Mouse (Mus musculus): Measurements from ENCODE around the gene Eif3k. TPM values are rescaled to one million over a fixed set of nuclear protein-coding genes. Genes with fewer than 3 reads are reported as not detected.

Gene Eif3k
- polyA plus RNA-seq, 1 experiment from 2014 or later: 316 TPM

- Histone ChIP-seq H3K4me3 (ENCODE audit: low read depth, low read length) (peak overlapping the region; percentile 32), H3K4me2 (ENCODE audit: low read depth, low read length) (peak overlapping the region; percentile 53), H3K9me3 (ENCODE audit: control insufficient read depth, low read length) (no peaks in the 10 kb centered on the region), H3K36me3 (ENCODE audit: control insufficient read depth, insufficient read depth, low read length) (no peaks in the 10 kb centered on the region), H3K27me3 (ENCODE audit: control insufficient read depth, insufficient read depth, low read length) (peaks cover 25% of the 10 kb centered on the region), H3K27ac (ENCODE audit: low read depth, low read length) (no peak overlapping the region), H3K4me1 (ENCODE audit: control insufficient read depth, insufficient read depth, low read length) (no peaks in the 10 kb centered on the region), H3K9ac (replicated peaks; ENCODE audit: low read depth, low read length) (0 out of 2 replicates have a peak overlapping the region, but pooled peaks have one; percentile 28)
- ATAC-seq (ENCODE audit: low read depth): no peak
- WGBS: 4% methylated on average over 86 of the region's 88 CpGs
These were observed 38.0 kb upstream of the Eif3k start for GRCm38 (mm10) chr7:29019447-29020220.

GRCm38 (mm10) chr7:29017222-29017621 is 35.6 kb upstream of the Eif3k start:
- Histone ChIP-seq H3K27ac (ENCODE audit: low read depth, low read length) (no peak overlapping the region), H3K4me2 (ENCODE audit: low read depth, low read length) (no peak overlapping the region), H3K4me1 (ENCODE audit: control insufficient read depth, insufficient read depth, low read length) (no peaks in the 10 kb centered on the region), H3K27me3 (ENCODE audit: control insufficient read depth, insufficient read depth, low read length) (peaks cover 25% of the 10 kb centered on the region), H3K9ac (replicated peaks; ENCODE audit: low read depth, low read length) (no peak overlapping the region), H3K9me3 (ENCODE audit: control insufficient read depth, low read length) (no peaks in the 10 kb centered on the region), H3K4me3 (ENCODE audit: low read depth, low read length) (no peak overlapping the region), H3K36me3 (ENCODE audit: control insufficient read depth, insufficient read depth, low read length) (no peaks in the 10 kb centered on the region)
- WGBS: 89% methylated on average over 7 of the region's 7 CpGs
- no peak for ATAC-seq (ENCODE audit: low read depth)

GRCm38 (mm10) chr7:29016440-29016839 is 34.8 kb upstream of the Eif3k start:
- no peak overlapping the region for H3K9ac ChIP-seq (replicated peaks; ENCODE audit: low read depth, low read length)
- peaks cover 25% of the 10 kb centered on the region for H3K27me3 ChIP-seq (ENCODE audit: control insufficient read depth, insufficient read depth, low read length)
- no peak overlapping the region for H3K4me2 ChIP-seq (ENCODE audit: low read depth, low read length)
- no peaks in the 10 kb centered on the region for H3K9me3 ChIP-seq (ENCODE audit: control insufficient read depth, low read length)
- no peaks in the 10 kb centered on the region for H3K4me1 ChIP-seq (ENCODE audit: control insufficient read depth, insufficient read depth, low read length)
- no peak overlapping the region for H3K4me3 ChIP-seq (ENCODE audit: low read depth, low read length)
- 85% methylated on average over 7 of the region's 7 CpGs for WGBS
- H3K36me3 ChIP-seq (ENCODE audit: control insufficient read depth, insufficient read depth, low read length): no peaks in the 10 kb centered on the region
- no peak overlapping the region for H3K27ac ChIP-seq (ENCODE audit: low read depth, low read length)
- no peak for ATAC-seq (ENCODE audit: low read depth)

GRCm38 (mm10) chr7:29014984-29015383 is 33.3 kb upstream of the Eif3k start:
- Histone ChIP-seq H3K27ac (ENCODE audit: low read depth, low read length) (no peak overlapping the region), H3K9ac (replicated peaks; ENCODE audit: low read depth, low read length) (no peak overlapping the region), H3K4me2 (ENCODE audit: low read depth, low read length) (no peak overlapping the region), H3K9me3 (ENCODE audit: control insufficient read depth, low read length) (no peaks in the 10 kb centered on the region), H3K4me1 (ENCODE audit: control insufficient read depth, insufficient read depth, low read length) (no peaks in the 10 kb centered on the region), H3K4me3 (ENCODE audit: low read depth, low read length) (no peak overlapping the region), H3K36me3 (ENCODE audit: control insufficient read depth, insufficient read depth, low read length) (no peaks in the 10 kb centered on the region), H3K27me3 (ENCODE audit: control insufficient read depth, insufficient read depth, low read length) (peaks cover 19% of the 10 kb centered on the region)
- 100% methylated on average over 1 of the region's 1 CpGs for WGBS
- no peak for ATAC-seq (ENCODE audit: low read depth)

GRCm38 (mm10) chr7:29008714-29009113 is 27.1 kb upstream of the Eif3k start:
- no peak overlapping the region for H3K4me2 ChIP-seq (ENCODE audit: low read depth, low read length)
- ATAC-seq (ENCODE audit: low read depth): no peak
- H3K36me3 ChIP-seq (ENCODE audit: control insufficient read depth, insufficient read depth, low read length): no peaks in the 10 kb centered on the region
- H3K4me1 ChIP-seq (ENCODE audit: control insufficient read depth, insufficient read depth, low read length): no peaks in the 10 kb centered on the region
- no peak overlapping the region for H3K27ac ChIP-seq (ENCODE audit: low read depth, low read length)
- no peaks in the 10 kb centered on the region for H3K27me3 ChIP-seq (ENCODE audit: control insufficient read depth, insufficient read depth, low read length)
- no peaks in the 10 kb centered on the region for H3K9me3 ChIP-seq (ENCODE audit: control insufficient read depth, low read length)
- no peak overlapping the region for H3K9ac ChIP-seq (replicated peaks; ENCODE audit: low read depth, low read length)
- WGBS: 82% methylated on average over 9 of the region's 9 CpGs
- no peak overlapping the region for H3K4me3 ChIP-seq (ENCODE audit: low read depth, low read length)

- Histone ChIP-seq H3K4me2 (ENCODE audit: low read depth, low read length) (no peak overlapping the region), H3K36me3 (ENCODE audit: control insufficient read depth, insufficient read depth, low read length) (no peaks in the 10 kb centered on the region), H3K4me3 (ENCODE audit: low read depth, low read length) (no peak overlapping the region), H3K9ac (replicated peaks; ENCODE audit: low read depth, low read length) (no peak overlapping the region), H3K9me3 (ENCODE audit: control insufficient read depth, low read length) (no peaks in the 10 kb centered on the region), H3K4me1 (ENCODE audit: control insufficient read depth, insufficient read depth, low read length) (no peaks in the 10 kb centered on the region), H3K27me3 (ENCODE audit: control insufficient read depth, insufficient read depth, low read length) (no peaks in the 10 kb centered on the region), H3K27ac (ENCODE audit: low read depth, low read length) (no peak overlapping the region)
- ATAC-seq (ENCODE audit: low read depth): no peak
- 97% methylated on average over 10 of the region's 10 CpGs for WGBS
These were observed 26.5 kb upstream of the Eif3k start for GRCm38 (mm10) chr7:29008171-29008570.

GRCm38 (mm10) chr7:29007224-29008101 is 25.8 kb upstream of the Eif3k start:
- no peak for ATAC-seq (ENCODE audit: low read depth)
- H3K4me2 ChIP-seq (ENCODE audit: low read depth, low read length): no peak overlapping the region
- H3K9ac ChIP-seq (replicated peaks; ENCODE audit: low read depth, low read length): no peak overlapping the region
- no peaks in the 10 kb centered on the region for H3K4me1 ChIP-seq (ENCODE audit: control insufficient read depth, insufficient read depth, low read length)
- no peaks in the 10 kb centered on the region for H3K36me3 ChIP-seq (ENCODE audit: control insufficient read depth, insufficient read depth, low read length)
- no peaks in the 10 kb centered on the region for H3K9me3 ChIP-seq (ENCODE audit: control insufficient read depth, low read length)
- WGBS: 78% methylated on average over 9 of the region's 9 CpGs
- H3K27ac ChIP-seq (ENCODE audit: low read depth, low read length): no peak overlapping the region
- H3K4me3 ChIP-seq (ENCODE audit: low read depth, low read length): no peak overlapping the region
- H3K27me3 ChIP-seq (ENCODE audit: control insufficient read depth, insufficient read depth, low read length): no peaks in the 10 kb centered on the region

- Histone ChIP-seq H3K4me3 (ENCODE audit: low read depth, low read length) (peak overlapping the region; percentile 41), H3K9ac (replicated peaks; ENCODE audit: low read depth, low read length) (peak overlapping the region; percentile 65), H3K27me3 (ENCODE audit: control insufficient read depth, insufficient read depth, low read length) (no peaks in the 10 kb centered on the region), H3K27ac (ENCODE audit: low read depth, low read length) (peak overlapping the region; percentile 60; the same call in 1 of the 2 replicates), H3K36me3 (ENCODE audit: control insufficient read depth, insufficient read depth, low read length) (no peaks in the 10 kb centered on the region), H3K4me2 (ENCODE audit: low read depth, low read length) (peak overlapping the region; percentile 84), H3K4me1 (ENCODE audit: control insufficient read depth, insufficient read depth, low read length) (0 out of 2 replicates have a peak, but pooled peaks cover 3% of the 10 kb centered on the region), H3K9me3 (ENCODE audit: control insufficient read depth, low read length) (no peaks in the 10 kb centered on the region)
- WGBS: 5% methylated on average over 43 of the region's 43 CpGs
- ATAC-seq (ENCODE audit: low read depth): peak; percentile 81; the same call in 1 of the 2 replicates
These were observed 19.3 kb upstream of the Eif3k start for GRCm38 (mm10) chr7:29000651-29001605.

All from neural tube, embryonic 14.5 days (tissue).